Mouse (Mus musculus): Measurements from ENCODE around the gene Fbxo17. TPM values are rescaled to one million over a fixed set of nuclear protein-coding genes. Genes with fewer than 3 reads are reported as not detected.

Fbxo17 gene
- polyA plus RNA-seq, 1 experiment from 2014 or later = 7.7 TPM

DNA sequence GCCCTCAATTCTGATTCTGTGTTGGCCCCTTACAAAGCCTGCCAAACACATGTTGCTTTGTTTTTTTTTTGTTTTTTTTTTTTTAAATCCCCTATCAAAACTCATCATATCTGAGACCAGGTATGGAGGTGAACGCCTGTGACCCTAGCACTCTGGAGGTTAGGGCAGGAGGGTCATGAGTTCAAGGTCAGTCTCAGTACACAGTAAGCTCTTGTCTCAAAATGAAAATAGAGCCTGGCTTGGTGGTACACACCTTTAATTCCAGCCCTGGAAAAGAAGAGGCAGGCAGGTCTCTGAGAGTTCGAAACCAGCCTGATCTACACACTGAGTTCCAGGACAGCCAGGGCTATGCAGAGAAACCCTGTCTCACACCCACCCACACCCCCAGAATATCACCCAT, 3.0 kb downstream of the Fbxo17 start:
- WGBS = 81% methylated on average over 2 of the region's 2 CpGs
- no peaks in the 10 kb centered on the region for H3K27me3 ChIP-seq
- no peak for ATAC-seq (replicated peaks; ENCODE audit: insufficient number of reproducible peaks, insufficient read depth, low FRiP score, low read depth)
- peaks cover 18% of the 10 kb centered on the region for H3K4me1 ChIP-seq (replicated peaks)
- no peak overlapping the region for H3K4me2 ChIP-seq
- peaks cover 4% of the 10 kb centered on the region for H3K36me3 ChIP-seq
- H3K9ac ChIP-seq = no peak overlapping the region
- H3K9me3 ChIP-seq (replicated peaks) = no peaks in the 10 kb centered on the region
- H3K27ac ChIP-seq = no peak overlapping the region
- H3K4me3 ChIP-seq = no peak overlapping the region

DNA sequence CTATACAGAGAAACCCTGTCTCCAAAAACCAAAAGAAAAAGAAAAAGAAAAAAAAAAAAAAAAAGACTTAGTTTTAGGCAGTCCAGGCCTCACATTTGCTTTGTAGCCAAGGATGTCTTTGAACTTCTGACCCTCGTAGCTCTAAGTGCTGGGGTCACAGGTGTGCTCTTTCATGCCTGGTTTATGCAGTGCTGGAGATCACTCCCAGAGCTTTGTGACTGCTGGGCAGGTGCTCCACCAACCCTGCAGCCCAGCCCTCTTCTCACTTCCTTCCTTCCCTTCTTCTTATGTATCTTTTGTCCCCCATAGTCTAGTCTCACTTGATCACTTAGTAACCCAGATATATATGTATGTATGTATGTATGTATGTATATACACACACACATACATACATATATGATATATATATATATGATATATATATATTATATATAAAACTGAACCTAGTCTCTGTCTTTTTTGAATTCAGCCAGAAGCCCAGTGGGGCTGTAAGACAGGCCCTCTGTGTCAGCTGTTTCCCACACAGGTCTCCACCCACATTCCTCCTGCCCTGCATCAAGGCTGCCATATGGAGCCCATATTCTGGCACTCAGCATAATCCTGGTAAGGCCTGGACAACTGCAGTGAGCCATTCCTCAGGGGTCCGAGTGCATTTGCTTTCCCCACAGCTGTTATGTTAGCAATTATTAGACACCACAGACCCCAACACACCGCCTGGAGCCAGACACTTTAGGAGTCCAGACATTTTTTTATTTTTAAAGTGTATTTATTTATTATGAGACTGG, 4.3 kb downstream of the Fbxo17 start:
- ATAC-seq (replicated peaks; ENCODE audit: insufficient number of reproducible peaks, insufficient read depth, low FRiP score, low read depth) = no peak
- Histone ChIP-seq H3K27me3 (no peaks in the 10 kb centered on the region), H3K9ac (no peak overlapping the region), H3K4me2 (no peak overlapping the region), H3K36me3 (peaks cover 5% of the 10 kb centered on the region), H3K9me3 (replicated peaks) (no peaks in the 10 kb centered on the region), H3K4me1 (replicated peaks) (peaks cover 12% of the 10 kb centered on the region; the same call in 1 of the 2 replicates), H3K4me3 (no peak overlapping the region), H3K27ac (no peak overlapping the region)
- WGBS = 76% methylated on average over 3 of the region's 3 CpGs

DNA sequence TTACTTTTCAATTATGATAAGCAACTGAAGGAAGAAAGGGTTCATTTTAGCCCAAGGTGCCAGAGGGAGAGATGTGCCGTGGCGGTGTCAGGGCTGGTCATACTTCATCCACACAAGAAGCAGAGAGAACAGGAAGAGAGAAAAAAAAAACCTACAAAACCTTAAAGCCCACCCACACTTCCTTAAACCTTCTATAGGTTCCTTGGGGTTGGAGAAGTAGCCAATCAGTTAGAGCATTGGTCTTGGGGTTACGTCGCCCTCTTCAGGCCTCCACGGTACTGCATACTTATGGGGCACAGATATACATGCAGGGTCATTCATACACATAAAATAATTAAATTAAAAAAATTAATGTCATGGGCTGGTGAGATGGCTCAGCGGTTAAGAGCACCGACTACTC, 5.5 kb downstream of the Fbxo17 start:
- peaks cover 5% of the 10 kb centered on the region for H3K36me3 ChIP-seq
- no peak overlapping the region for H3K4me2 ChIP-seq
- no peaks in the 10 kb centered on the region for H3K27me3 ChIP-seq
- no peak overlapping the region for H3K4me3 ChIP-seq
- H3K9me3 ChIP-seq (replicated peaks) = no peaks in the 10 kb centered on the region
- 90% methylated on average over 7 of the region's 7 CpGs for WGBS
- H3K4me1 ChIP-seq (replicated peaks) = peaks cover 10% of the 10 kb centered on the region; the same call in 1 of the 2 replicates
- no peak overlapping the region for H3K9ac ChIP-seq
- no peak for ATAC-seq (replicated peaks; ENCODE audit: insufficient number of reproducible peaks, insufficient read depth, low FRiP score, low read depth)
- no peak overlapping the region for H3K27ac ChIP-seq

DNA sequence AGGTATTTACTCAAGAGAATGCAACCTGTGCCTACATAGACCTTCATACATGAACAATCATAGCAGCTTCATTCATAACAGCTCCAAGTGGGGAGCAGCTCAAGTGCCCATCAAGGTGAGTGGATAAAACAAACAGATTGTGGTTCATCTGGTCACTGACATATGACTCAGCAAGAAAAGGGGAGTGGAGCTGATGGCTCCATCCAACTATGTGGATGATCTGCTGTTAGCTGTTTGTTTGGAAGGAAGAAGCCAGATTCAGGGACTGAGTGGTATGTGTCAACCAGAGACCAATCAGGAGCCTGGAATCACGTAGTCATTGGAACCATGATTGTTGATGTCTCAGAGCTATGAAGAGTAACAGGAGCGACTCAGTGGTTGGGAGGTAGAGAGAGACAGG, 8.0 kb downstream of the Fbxo17 start:
- no peak for ATAC-seq (replicated peaks; ENCODE audit: insufficient number of reproducible peaks, insufficient read depth, low FRiP score, low read depth)
- 87% methylated on average over 2 of the region's 2 CpGs for WGBS
- Histone ChIP-seq H3K27me3 (no peaks in the 10 kb centered on the region), H3K4me1 (replicated peaks) (peaks cover 8% of the 10 kb centered on the region), H3K4me2 (no peak overlapping the region), H3K4me3 (no peak overlapping the region), H3K27ac (no peak overlapping the region), H3K9me3 (replicated peaks) (no peaks in the 10 kb centered on the region), H3K9ac (no peak overlapping the region), H3K36me3 (peaks cover 5% of the 10 kb centered on the region)

DNA sequence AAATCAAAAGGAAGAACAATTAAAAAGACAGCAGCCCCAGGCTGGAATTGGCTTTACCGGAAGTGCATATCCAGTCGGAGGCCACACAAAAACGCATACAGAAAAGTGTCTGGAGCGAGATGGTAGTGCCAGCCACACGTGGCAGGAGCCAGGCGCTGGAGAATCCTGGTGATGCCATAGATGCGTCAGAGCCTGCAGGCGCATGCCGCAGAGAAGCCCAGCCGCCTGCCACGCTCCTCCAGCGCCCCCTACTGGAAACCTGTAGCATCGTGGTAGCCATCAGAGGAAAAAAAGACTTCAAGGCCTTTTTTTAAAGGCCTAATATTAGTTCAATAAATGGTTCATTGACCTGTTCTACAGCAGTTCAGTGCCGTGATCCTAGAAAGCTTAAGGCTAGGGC, 10.0 kb downstream of the Fbxo17 start:
- peaks cover 13% of the 10 kb centered on the region for H3K36me3 ChIP-seq
- no peak overlapping the region for H3K9ac ChIP-seq
- no peaks in the 10 kb centered on the region for H3K27me3 ChIP-seq
- H3K9me3 ChIP-seq (replicated peaks) = peaks cover 5% of the 10 kb centered on the region; the same call in 1 of the 2 replicates
- ATAC-seq (replicated peaks; ENCODE audit: insufficient number of reproducible peaks, insufficient read depth, low FRiP score, low read depth) = 0 out of 2 replicates have a peak, but pooled peaks have one; percentile 50
- H3K4me2 ChIP-seq = no peak overlapping the region
- H3K4me3 ChIP-seq = no peak overlapping the region
- H3K27ac ChIP-seq = no peak overlapping the region
- 10% methylated on average over 14 of the region's 14 CpGs for WGBS
- H3K4me1 ChIP-seq (replicated peaks) = peaks cover 6% of the 10 kb centered on the region

DNA sequence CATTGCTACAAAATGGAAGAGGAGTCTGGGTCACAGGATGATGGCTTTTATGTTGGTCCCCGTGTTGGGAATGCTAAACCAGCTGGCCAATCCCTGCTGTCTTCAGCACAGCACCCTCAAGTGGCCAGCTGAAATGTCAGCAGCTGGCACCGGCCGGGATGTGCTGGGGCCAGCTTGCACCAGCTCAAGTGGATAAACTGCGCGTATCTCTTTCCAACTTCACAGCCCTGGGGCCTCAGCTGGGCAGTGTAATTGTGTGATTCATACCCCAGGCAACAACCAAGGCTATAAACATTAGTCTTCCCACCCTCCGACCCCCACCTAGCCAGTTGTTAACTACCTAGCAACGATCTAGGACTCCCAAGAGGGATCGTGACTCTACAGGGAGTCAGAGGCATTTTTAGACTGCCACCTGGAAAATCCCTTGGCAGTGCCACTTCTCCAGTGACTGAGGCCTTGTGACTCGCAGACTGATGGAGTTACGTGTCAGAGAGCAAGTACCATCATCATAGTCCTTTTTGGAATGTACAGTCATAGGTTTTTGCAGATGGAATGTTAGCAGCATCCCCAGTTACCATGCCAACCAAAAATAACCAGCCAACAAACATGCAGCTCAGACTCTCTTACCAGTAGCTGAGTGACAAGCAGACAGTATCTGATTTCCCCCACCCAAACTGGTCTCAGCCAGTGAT, 11.2 kb downstream of the Fbxo17 start:
- H3K9me3 ChIP-seq (replicated peaks) = peaks cover 9% of the 10 kb centered on the region; the same call in 1 of the 2 replicates
- no peak overlapping the region for H3K4me2 ChIP-seq
- no peaks in the 10 kb centered on the region for H3K27me3 ChIP-seq
- no peak overlapping the region for H3K27ac ChIP-seq
- 54% methylated on average over 10 of the region's 10 CpGs for WGBS
- no peak for ATAC-seq (replicated peaks; ENCODE audit: insufficient number of reproducible peaks, insufficient read depth, low FRiP score, low read depth)
- peaks cover 11% of the 10 kb centered on the region for H3K4me1 ChIP-seq (replicated peaks)
- no peak overlapping the region for H3K4me3 ChIP-seq
- peaks cover 13% of the 10 kb centered on the region for H3K36me3 ChIP-seq
- no peak overlapping the region for H3K9ac ChIP-seq

DNA sequence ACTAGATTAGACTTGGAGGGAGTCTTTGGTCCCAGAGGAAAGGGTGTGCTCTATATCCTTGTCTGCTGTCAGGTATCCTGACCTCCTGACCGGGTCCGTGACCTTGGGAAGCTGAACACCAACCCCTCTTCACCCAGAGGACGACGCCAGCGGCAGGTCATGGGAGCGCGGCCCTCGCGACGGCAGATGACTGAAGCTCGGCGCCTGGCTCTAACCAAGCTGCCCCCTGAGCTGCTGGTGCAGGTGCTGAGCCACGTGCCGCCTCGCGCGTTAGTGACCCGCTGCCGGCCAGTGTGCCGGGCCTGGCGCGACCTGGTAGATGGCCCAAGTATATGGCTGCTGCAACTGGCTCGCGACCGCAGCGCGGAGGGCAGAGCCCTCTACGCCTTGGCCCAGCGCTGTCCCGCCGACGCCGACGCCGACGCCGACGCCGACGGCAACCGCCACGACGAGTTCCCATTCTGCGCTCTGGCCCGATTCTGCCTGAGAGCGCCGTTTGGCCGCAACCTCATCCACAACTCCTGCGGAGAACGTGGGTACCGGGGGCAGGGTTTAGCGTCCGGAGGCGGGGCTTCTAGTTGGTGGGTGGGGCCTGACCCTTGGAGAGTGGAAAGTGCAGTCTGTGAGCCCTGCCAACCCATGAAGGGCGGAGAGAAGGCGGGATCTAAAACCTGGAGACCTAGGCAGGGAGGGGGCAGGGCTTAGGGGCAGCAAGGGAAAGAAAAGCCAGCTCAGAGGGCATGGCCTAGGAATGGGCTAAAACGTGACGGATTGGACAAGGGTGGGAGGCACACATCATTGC, 15.9 kb downstream of the Fbxo17 start:
- Histone ChIP-seq H3K36me3 (peaks cover 23% of the 10 kb centered on the region), H3K27me3 (no peaks in the 10 kb centered on the region), H3K4me3 (peak overlapping the region; percentile 50), H3K27ac (no peak overlapping the region), H3K4me2 (peak overlapping the region; percentile 82), H3K9ac (peak overlapping the region; percentile 42), H3K4me1 (replicated peaks) (peaks cover 15% of the 10 kb centered on the region), H3K9me3 (replicated peaks) (peaks cover 9% of the 10 kb centered on the region; the same call in 1 of the 2 replicates)
- ATAC-seq (replicated peaks; ENCODE audit: insufficient number of reproducible peaks, insufficient read depth, low FRiP score, low read depth) = peak; percentile 84
- 4% methylated on average over 58 of the region's 58 CpGs for WGBS

DNA sequence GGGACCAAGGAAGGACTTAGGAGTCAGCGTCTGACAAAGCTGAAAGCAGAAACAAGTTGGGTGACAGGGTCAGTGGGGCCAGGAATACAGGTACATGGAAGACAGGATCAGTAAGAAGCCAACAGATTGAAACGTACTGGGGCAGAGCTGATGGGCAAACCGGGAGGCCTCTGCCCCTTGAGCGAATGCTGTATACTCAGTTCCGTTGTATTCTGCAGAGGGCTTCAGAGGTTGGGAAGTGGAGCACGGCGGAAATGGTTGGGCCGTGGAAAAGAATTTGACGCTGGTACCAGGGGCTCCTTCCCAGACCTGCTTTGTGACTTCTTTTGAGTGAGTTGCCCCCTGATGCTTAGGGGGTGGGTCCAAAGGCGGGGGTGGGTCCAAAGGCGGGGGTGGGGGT, 16.6 kb downstream of the Fbxo17 start:
- H3K4me2 ChIP-seq = peak overlapping the region; percentile 82

DNA sequence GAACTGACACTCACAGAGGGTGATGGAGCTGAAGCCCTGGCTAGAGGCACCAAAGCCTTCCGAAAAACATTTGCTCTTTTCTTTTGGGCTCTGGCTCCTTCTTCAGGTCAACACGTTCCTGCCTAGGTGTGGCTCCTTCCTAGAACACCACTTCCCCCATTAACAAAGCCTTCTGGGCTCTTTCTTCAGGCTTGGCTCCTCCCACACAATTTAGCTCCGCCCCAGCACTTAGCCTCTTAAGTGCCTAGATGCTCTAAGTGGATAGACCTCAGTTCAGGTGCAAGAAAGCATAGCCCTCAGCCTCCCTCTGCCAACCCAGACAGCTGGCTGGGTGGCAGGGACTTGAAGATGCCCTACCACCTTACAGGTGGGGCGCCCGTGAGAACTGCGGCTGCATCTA, 19.1 kb downstream of the Fbxo17 start:
- H3K27ac ChIP-seq = no peak overlapping the region
- no peak overlapping the region for H3K4me3 ChIP-seq
- H3K9ac ChIP-seq = no peak overlapping the region
- no peaks in the 10 kb centered on the region for H3K27me3 ChIP-seq
- H3K9me3 ChIP-seq (replicated peaks) = peaks cover 9% of the 10 kb centered on the region; the same call in 1 of the 2 replicates
- ATAC-seq (replicated peaks; ENCODE audit: insufficient number of reproducible peaks, insufficient read depth, low FRiP score, low read depth) = no peak
- H3K4me1 ChIP-seq (replicated peaks) = peaks cover 11% of the 10 kb centered on the region
- H3K36me3 ChIP-seq = peaks cover 41% of the 10 kb centered on the region
- 81% methylated on average over 6 of the region's 6 CpGs for WGBS
- H3K4me2 ChIP-seq = no peak overlapping the region

More for the DNA sequence above, 16.6 kb downstream of the Fbxo17 start:
- peaks cover 11% of the 10 kb centered on the region for H3K4me1 ChIP-seq (replicated peaks)
- peaks cover 29% of the 10 kb centered on the region for H3K36me3 ChIP-seq
- peak overlapping the region; percentile 50 for H3K4me3 ChIP-seq
- no peak overlapping the region for H3K27ac ChIP-seq
- 23% methylated on average over 11 of the region's 11 CpGs for WGBS
- H3K9me3 ChIP-seq (replicated peaks) = peaks cover 9% of the 10 kb centered on the region; the same call in 1 of the 2 replicates
- ATAC-seq (replicated peaks; ENCODE audit: insufficient number of reproducible peaks, insufficient read depth, low FRiP score, low read depth) = no peak
- no peaks in the 10 kb centered on the region for H3K27me3 ChIP-seq
- 0 out of 2 replicates have a peak overlapping the region, but pooled peaks have one; percentile 12 for H3K9ac ChIP-seq

DNA sequence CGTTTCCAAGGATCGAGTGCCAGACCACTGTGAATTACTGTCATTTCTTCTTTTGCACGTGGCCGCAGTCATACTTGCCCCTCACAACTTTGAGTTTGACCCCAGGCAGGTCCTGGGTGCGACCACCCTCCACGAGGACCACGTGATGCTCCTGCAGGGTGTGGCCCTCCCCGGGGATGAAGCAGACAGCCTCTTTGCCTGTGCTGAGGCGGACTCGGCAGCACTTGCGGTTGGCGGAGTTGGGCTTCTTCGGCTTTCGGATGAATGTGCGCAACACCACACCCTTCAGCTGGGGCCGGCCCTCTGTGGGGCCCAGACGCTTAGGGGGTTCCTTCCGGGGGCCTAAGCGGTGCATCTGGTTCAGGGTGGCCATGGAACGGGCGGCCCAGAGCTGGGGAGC, 23.2 kb downstream of the Fbxo17 start:
- Histone ChIP-seq H3K4me3 (no peak overlapping the region), H3K4me1 (replicated peaks) (peaks cover 14% of the 10 kb centered on the region), H3K4me2 (no peak overlapping the region), H3K27me3 (no peaks in the 10 kb centered on the region), H3K9ac (no peak overlapping the region), H3K36me3 (peaks cover 33% of the 10 kb centered on the region), H3K9me3 (replicated peaks) (no peaks in the 10 kb centered on the region), H3K27ac (no peak overlapping the region)
- no peak for ATAC-seq (replicated peaks; ENCODE audit: insufficient number of reproducible peaks, insufficient read depth, low FRiP score, low read depth)
- 92% methylated on average over 21 of the region's 21 CpGs for WGBS

DNA sequence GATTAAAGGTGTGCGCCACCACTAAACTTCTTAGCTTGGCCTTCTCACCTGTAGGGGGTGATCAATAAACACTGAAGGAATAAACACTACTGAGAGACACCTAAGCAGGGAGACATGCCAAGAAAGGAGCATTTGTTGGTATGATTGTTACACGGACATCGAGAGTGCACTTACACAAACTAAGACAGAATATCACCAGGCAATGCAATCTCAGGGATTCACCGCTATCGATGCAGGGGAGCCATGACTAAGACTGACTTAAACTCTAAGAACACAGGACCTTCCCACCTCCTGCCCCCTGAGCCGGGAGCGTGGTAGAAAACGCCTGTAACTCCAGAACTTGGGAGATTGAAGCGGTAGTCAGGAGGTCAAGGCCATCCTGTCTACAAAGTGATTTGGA, 24.3 kb downstream of the Fbxo17 start:
- no peaks in the 10 kb centered on the region for H3K27me3 ChIP-seq
- H3K4me1 ChIP-seq (replicated peaks) = peaks cover 14% of the 10 kb centered on the region
- H3K9me3 ChIP-seq (replicated peaks) = no peaks in the 10 kb centered on the region
- H3K4me3 ChIP-seq = peak overlapping the region; percentile 82
- peak overlapping the region; percentile 56 for H3K9ac ChIP-seq
- peak overlapping the region; percentile 68 for H3K4me2 ChIP-seq
- H3K27ac ChIP-seq = peak overlapping the region; percentile 64
- ATAC-seq (replicated peaks; ENCODE audit: insufficient number of reproducible peaks, insufficient read depth, low FRiP score, low read depth) = no peak
- H3K36me3 ChIP-seq = peaks cover 33% of the 10 kb centered on the region
- WGBS = 33% methylated on average over 9 of the region's 9 CpGs

All from heart, embryonic 15.5 days (tissue).